Mouse (Mus musculus): Measurements from ENCODE around the gene Parp8.

Gene Parp8

DNA sequence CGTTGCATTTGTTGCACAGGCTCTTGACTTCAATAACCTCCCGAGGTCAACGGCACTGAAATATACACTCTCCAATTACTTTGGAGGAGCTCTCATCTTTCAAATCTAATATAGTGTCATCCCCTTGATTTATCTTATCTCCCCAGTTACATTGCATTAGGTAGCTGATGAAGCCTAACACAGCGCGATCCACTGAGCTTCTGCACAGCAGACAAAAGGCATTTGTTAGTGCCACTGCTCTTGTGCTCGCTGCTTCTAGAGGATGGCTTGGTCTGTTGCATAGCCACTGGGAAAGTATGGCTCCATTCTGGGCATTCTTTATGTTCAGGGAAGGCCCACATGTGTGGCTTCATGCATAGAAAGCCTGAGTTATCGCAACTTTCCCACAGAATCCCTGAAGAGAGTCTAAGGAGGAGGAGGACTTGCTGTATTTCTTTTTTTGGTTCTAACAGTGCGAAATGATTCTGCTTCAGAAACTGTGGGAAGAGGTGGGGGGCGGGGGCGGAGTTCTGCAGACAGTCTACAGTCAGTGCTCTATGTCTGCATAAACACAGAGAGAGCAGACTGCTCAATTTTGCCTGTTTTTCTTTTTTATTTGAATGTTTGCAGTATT is 145.7 kb downstream of the Parp8 start:
- no peak for DNase-seq (ENCODE audit: inconsistent age in 2 of 2, low spot score in 1 of 2)

DNA sequence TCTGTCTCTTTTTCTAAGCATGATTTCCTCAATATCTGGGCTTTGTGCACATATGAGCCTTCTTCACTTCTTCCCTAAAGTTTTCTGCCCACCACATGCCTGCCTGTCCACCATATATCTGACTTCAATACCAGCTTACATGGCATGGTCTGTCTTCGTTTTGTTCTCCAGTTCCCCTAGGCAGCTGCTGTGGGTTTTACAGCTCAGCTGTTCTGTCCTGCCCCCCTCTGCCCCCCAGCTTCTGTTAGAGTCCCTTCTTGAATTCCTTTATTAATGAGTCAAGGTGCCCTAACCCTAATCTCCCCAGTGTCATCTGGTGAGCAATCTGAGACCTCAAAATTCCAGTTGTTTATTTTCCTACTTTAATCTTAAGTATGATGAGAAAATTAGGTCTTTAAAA is 155.1 kb downstream of the Parp8 start:
- no peak for DNase-seq (ENCODE audit: inconsistent age in 2 of 2, low spot score in 1 of 2)

DNA sequence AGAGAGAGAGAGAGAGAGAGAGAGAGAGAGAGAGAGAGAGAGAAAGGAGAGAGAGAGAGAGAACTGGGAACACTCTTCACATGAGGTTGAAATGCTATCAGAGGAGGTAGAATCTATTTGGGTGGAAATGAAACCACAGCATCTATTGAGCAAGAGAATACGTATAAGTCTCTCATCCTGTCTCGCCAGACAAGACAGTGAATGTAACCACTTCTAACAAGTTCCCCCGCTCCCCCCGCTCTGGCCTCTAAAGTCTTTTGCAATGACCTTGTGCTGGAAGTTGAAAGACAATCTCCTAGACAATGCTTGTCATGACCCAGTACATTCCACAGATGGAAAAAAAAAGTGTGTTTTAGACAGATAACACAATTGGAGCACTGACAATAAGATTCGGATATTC is 181.4 kb downstream of the Parp8 start:
- peak in 1 of 2 experiments; percentile 35 for DNase-seq (ENCODE audit: inconsistent age in 2 of 2, low spot score in 1 of 2)

- DNase-seq (ENCODE audit: inconsistent age in 2 of 2, low spot score in 1 of 2), result no peak
Measured at GRCm38 (mm10) chr13:116830984-116831383, 194.4 kb downstream of the Parp8 start.

DNA sequence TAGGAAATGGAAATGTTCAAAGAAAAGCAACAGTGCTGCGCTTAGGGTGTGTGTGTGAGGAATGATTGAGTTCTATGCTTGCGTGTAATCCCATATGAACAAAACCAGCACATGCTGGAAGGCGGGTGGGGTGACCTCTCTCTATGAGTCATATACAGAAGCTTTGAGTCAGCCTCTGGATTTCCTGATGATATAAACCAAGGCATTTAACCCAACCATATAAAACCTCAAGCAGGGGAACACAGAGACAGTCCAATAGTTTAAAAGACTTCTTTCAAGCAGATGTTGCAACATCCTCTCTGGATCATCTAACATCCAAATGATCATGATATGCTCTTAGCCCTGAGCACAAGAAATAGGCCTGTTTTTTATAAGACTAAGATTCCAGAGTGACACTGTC is 196.3 kb downstream of the Parp8 start:
- no peak for DNase-seq (ENCODE audit: inconsistent age in 2 of 2, low spot score in 1 of 2)

DNA sequence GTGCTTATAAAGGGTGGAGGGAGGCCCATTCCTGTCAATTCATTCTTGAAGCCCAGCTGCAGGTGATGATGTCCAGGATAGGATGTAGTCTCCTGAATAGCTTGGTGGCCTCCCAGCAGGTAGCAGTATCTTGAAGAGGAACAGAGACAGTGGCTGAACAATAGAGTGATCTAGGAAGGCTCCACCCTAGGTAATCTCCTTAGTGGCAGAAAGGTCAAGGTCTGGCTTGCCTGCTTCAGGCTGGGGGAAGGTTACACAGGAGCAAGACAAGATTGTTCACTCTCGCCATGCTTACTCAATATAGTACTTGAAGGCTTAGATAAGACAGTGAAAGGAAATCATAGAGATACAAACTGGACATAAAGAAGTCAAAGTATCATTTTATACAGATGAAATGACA is 213.9 kb downstream of the Parp8 start:
- DNase-seq (ENCODE audit: inconsistent age in 2 of 2, low spot score in 1 of 2), result no peak
